Mouse (Mus musculus) left cerebral cortex, postnatal 4 days (tissue): Measurements from ENCODE around the gene Khdc1c. TPM values are rescaled to one million over a fixed set of nuclear protein-coding genes. Genes with fewer than 3 reads are reported as not detected.

Experiments
- total RNA-seq, 2 experiments: library from RNA; stranded (reverse); gene quantifications; 2 replicates each; pipeline ENCODE4 v1.2.3; 2021

The Khdc1c gene
- total RNA-seq, 2 experiments from 2014 or later, result not detected

Other genes with a start within 250 kb of the Khdc1c start
- gene Tmem14a, start 149.8 kb upstream of the Khdc1c start, total RNA-seq, result 10 to 100 TPM; 13.4 to 13.7 TPM
- gene Gsta3, start 127.7 kb upstream of the Khdc1c start, total RNA-seq, result under 1 TPM in 1 of 2 experiments, not detected in 1; 0.78 TPM
- gene Khdc1a, start 18.7 kb upstream of the Khdc1c start, total RNA-seq, result not detected
- gene Khdc1b, start 15.2 kb downstream of the Khdc1c start, total RNA-seq, result not detected